Mouse (Mus musculus): ENCODE data around the gene Grm8. TPM values are rescaled to one million over a fixed set of nuclear protein-coding genes. Genes with fewer than 3 reads are reported as not detected.

Grm8 gene
- polyA plus RNA-seq, 1 experiment: 0.04 TPM

DNA sequence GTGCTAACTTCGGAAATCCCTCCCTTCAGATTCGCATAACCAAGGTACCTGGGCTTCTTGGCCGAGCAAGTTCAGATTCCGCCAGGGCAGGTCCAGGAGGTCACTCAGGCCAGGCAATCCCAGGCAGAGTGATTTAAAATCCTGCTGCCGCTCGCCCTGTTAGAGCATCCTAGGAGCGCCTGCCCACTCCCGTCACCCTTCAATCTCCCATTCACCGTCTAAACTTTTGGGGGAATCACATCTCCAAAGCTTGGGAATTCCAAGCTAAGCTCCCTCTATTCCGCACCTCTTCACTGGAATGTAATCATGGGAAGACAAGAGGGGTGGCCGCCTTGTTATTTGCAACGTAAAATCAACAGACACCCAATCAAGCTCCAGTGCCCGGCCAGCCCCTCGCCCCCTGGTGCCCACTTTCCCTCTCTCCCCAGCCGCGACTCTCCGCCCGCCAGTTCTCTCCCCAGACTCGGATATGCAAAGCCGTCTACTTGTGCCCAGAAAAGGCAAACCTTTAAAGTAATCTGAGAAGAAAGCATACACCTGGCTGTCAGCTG lies 652 bp downstream of the Grm8 start:
- Histone ChIP-seq H3K4me1 (ENCODE audit: control insufficient read depth, insufficient read depth, insufficient read length) (peaks cover 9% of the 10 kb centered on the region), H3K36me3 (ENCODE audit: control insufficient read depth, insufficient read depth, low read length) (no peaks in the 10 kb centered on the region), H3K27me3 (ENCODE audit: control insufficient read depth, insufficient read depth, low read length) (peaks cover 21% of the 10 kb centered on the region), H3K27ac (ENCODE audit: insufficient read depth, low read length) (no peak overlapping the region), H3K4me3 (ENCODE audit: extremely low read depth, insufficient read depth, insufficient read length) (no peak overlapping the region)
- DNase-seq (ENCODE audit: low read depth in 1 of 2, low spot score in 2 of 2): no peak
- 5% methylated on average over 20 of the region's 20 CpGs for WGBS
- TF ChIP-seq CTCF (IDR thresholded peaks at IDR 0.05; ENCODE audit: extremely low read depth, insufficient read depth, insufficient read length, insufficient replicate concordance): no peak
- no peak for TF ChIP-seq POLR2A (IDR thresholded peaks at IDR 0.05; ENCODE audit: low read depth, low read length)

DNA sequence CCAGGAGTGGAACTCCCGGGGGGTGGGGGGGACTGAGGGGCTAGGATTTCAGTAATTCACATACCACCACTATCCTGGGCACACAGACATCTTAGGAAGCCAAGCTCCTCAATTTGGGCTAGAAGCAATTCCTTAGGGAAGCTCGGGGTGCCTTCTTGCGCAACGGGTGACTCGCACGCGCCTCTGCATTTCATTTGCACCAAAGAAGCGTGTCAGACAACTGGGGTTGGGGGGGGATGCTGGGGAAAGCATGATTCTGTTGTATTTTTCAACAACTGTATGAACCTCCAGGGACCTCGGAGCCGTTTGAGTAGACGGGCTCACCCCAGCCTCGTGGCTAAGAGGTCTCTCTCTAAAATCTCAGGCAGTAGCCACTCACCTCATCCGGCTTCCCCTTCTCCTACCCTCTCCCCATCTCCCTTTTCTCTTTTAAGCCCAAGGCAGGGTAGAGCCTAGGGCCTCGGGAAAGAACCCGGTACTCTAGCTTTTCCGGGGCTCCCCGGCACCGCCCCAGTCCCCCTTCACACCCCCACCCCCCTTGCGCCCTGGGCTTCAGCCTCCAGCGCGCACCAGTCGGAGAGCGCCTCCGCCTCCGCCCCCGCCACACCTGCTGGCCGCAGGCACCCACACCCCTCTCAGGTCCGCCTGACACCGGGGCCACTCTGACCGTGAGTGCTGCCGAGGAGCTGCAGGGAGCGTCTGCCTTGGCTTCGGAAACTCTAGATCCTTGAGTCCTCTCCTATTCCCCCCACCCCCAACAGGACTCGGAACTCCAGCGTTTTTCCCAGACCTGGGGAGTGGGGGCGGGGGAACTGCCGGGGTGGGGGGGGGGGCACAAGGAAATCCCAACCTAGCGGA lies 1.5 kb downstream of the Grm8 start:
- WGBS: 6% methylated on average over 37 of the region's 38 CpGs

DNA sequence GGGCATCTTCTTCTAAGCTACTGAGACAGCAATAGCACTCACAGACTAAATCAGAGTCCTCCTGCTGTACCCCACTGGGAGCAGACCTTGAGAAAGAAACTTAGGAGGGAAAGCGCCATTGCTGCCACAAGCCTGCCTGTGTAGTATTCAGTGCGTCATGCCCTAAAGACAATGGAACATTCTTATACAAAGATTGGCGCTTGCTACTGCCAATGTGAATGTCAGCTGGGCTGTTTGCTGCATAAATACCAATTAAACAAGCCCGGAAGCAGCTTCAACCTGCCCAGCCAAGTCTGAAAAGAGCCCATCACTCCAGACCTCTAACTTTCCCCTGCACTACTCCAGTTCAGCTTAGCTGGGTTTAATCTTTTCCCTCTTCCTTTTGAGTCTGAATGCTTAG lies 2.9 kb downstream of the Grm8 start:
- Histone ChIP-seq H3K27me3 (ENCODE audit: control insufficient read depth, insufficient read depth, low read length) (peaks cover 21% of the 10 kb centered on the region), H3K4me1 (ENCODE audit: control insufficient read depth, insufficient read depth, insufficient read length) (peaks cover 9% of the 10 kb centered on the region)
- WGBS: 37% methylated on average over 4 of the region's 4 CpGs

More for the DNA sequence above, 1.5 kb downstream of the Grm8 start:
- Histone ChIP-seq H3K36me3 (ENCODE audit: control insufficient read depth, insufficient read depth, low read length) (no peaks in the 10 kb centered on the region), H3K4me3 (ENCODE audit: extremely low read depth, insufficient read depth, insufficient read length) (no peak overlapping the region), H3K27me3 (ENCODE audit: control insufficient read depth, insufficient read depth, low read length) (peaks cover 21% of the 10 kb centered on the region), H3K27ac (ENCODE audit: insufficient read depth, low read length) (no peak overlapping the region), H3K4me1 (ENCODE audit: control insufficient read depth, insufficient read depth, insufficient read length) (peaks cover 9% of the 10 kb centered on the region)
- TF ChIP-seq POLR2A (IDR thresholded peaks at IDR 0.05; ENCODE audit: low read depth, low read length): no peak
- TF ChIP-seq CTCF (IDR thresholded peaks at IDR 0.05; ENCODE audit: extremely low read depth, insufficient read depth, insufficient read length, insufficient replicate concordance): no peak
- no peak for DNase-seq (ENCODE audit: low read depth in 1 of 2, low spot score in 2 of 2)

DNA sequence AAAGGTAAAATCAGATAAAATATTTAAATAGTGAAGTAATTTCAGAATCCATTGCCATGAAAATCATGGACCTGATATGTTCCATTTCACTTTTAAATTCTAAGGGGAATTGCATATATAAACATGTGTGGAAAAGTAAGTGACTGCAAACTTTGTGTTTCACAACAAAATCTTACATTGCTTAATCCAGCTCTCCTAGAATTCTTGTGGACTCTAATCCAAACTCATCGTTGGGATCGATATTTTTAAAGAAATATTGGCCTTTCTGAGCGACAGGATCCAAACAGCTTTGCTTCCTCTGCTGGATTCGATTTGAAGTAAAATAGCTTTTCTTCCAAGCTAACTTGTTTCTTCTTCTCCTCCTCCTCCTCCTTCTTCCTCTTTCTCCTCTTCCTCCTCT lies 6.1 kb downstream of the Grm8 start:
- no peak overlapping the region for H3K4me3 ChIP-seq (ENCODE audit: extremely low read depth, insufficient read depth, insufficient read length)
- no peaks in the 10 kb centered on the region for H3K36me3 ChIP-seq (ENCODE audit: control insufficient read depth, insufficient read depth, low read length)
- peaks cover 2% of the 10 kb centered on the region; the same call in 1 of the 2 replicates for H3K4me1 ChIP-seq (ENCODE audit: control insufficient read depth, insufficient read depth, insufficient read length)
- no peak for TF ChIP-seq CTCF (IDR thresholded peaks at IDR 0.05; ENCODE audit: extremely low read depth, insufficient read depth, insufficient read length, insufficient replicate concordance)
- no peak for TF ChIP-seq POLR2A (IDR thresholded peaks at IDR 0.05; ENCODE audit: low read depth, low read length)
- H3K27ac ChIP-seq (ENCODE audit: insufficient read depth, low read length): no peak overlapping the region
- DNase-seq (ENCODE audit: low read depth in 1 of 2, low spot score in 2 of 2): no peak
- 80% methylated on average over 4 of the region's 4 CpGs for WGBS
- peaks cover 7% of the 10 kb centered on the region for H3K27me3 ChIP-seq (ENCODE audit: control insufficient read depth, insufficient read depth, low read length)

More for the DNA sequence above, 2.9 kb downstream of the Grm8 start:
- no peak for DNase-seq (ENCODE audit: low read depth in 1 of 2, low spot score in 2 of 2)
- no peaks in the 10 kb centered on the region for H3K36me3 ChIP-seq (ENCODE audit: control insufficient read depth, insufficient read depth, low read length)
- TF ChIP-seq CTCF (IDR thresholded peaks at IDR 0.05; ENCODE audit: extremely low read depth, insufficient read depth, insufficient read length, insufficient replicate concordance) (no peak), POLR2A (IDR thresholded peaks at IDR 0.05; ENCODE audit: low read depth, low read length) (no peak)
- H3K4me3 ChIP-seq (ENCODE audit: extremely low read depth, insufficient read depth, insufficient read length): no peak overlapping the region
- no peak overlapping the region for H3K27ac ChIP-seq (ENCODE audit: insufficient read depth, low read length)

DNA sequence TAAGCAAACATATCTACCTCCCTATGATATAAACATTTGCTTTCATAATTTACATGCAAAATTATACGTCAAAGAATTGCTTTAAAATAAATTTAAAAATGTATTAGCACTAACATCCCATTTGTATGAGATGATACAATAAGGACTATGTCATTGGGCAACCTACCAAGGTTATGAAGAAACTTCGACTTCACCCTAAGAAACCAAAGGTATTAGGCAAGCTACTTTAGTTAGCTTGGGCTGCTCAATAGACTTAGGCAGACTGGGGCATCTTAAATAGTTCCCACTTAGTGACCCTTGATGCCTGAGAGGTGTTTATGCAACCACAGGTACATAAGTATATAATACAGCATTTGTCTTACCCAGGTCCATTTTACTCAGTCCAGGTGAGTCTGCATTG lies 19.5 kb downstream of the Grm8 start:
- TF ChIP-seq CTCF (IDR thresholded peaks at IDR 0.05; ENCODE audit: extremely low read depth, insufficient read depth, insufficient read length, insufficient replicate concordance) (no peak), POLR2A (IDR thresholded peaks at IDR 0.05; ENCODE audit: low read depth, low read length) (no peak)
- Histone ChIP-seq H3K4me1 (ENCODE audit: control insufficient read depth, insufficient read depth, insufficient read length) (no peaks in the 10 kb centered on the region), H3K4me3 (ENCODE audit: extremely low read depth, insufficient read depth, insufficient read length) (no peak overlapping the region), H3K27me3 (ENCODE audit: control insufficient read depth, insufficient read depth, low read length) (no peaks in the 10 kb centered on the region), H3K36me3 (ENCODE audit: control insufficient read depth, insufficient read depth, low read length) (no peaks in the 10 kb centered on the region), H3K27ac (ENCODE audit: insufficient read depth, low read length) (no peak overlapping the region)
- no peak for DNase-seq (ENCODE audit: low read depth in 1 of 2, low spot score in 2 of 2)
- WGBS: 84% methylated on average over 2 of the region's 2 CpGs

DNA sequence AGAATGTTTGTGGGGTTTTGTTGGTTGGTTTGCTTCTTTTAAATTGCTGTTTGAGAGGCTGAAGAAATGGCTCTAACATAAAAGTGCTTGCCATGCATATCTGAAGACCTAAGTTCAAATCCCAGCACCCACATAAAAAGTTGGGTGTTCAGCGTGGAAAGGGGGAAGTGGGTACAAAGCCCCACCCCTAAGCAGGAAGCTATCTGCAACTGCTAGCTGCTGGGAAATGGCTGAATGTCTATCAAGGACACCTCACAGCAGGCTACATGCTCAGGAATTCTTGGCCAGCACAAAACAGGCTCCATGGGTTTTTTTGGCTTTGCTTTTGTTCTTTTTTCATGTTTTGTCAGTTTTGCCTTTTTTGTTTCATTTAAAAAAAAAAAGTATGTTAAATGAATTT lies 20.1 kb downstream of the Grm8 start:
- Histone ChIP-seq H3K27me3 (ENCODE audit: control insufficient read depth, insufficient read depth, low read length) (no peaks in the 10 kb centered on the region), H3K27ac (ENCODE audit: insufficient read depth, low read length) (no peak overlapping the region), H3K4me1 (ENCODE audit: control insufficient read depth, insufficient read depth, insufficient read length) (no peaks in the 10 kb centered on the region), H3K36me3 (ENCODE audit: control insufficient read depth, insufficient read depth, low read length) (no peaks in the 10 kb centered on the region), H3K4me3 (ENCODE audit: extremely low read depth, insufficient read depth, insufficient read length) (no peak overlapping the region)
- no peak for TF ChIP-seq CTCF (IDR thresholded peaks at IDR 0.05; ENCODE audit: extremely low read depth, insufficient read depth, insufficient read length, insufficient replicate concordance)
- TF ChIP-seq POLR2A (IDR thresholded peaks at IDR 0.05; ENCODE audit: low read depth, low read length): no peak
- no peak for DNase-seq (ENCODE audit: low read depth in 1 of 2, low spot score in 2 of 2)
- WGBS: 37% methylated on average over 1 of the region's 1 CpGs

DNA sequence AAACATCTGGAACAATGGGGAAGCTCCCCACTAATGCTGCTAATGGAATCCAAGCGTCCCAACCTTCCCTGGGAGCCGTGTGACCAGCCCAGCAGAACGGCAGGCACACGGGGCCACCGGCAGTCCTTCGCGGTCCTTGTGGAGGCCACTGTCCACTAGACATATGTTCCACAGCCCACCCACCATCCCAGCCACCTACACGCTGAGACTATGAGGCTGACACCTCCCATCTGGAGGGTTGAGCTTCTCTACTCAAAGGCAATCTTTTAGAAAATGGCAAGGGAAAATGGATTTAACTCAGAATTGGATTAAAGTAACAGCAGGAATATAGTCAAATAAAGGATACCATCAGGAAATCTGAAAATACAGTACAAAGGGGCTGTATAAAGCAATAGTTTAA lies 23.4 kb downstream of the Grm8 start:
- Histone ChIP-seq H3K36me3 (ENCODE audit: control insufficient read depth, insufficient read depth, low read length) (no peaks in the 10 kb centered on the region), H3K27me3 (ENCODE audit: control insufficient read depth, insufficient read depth, low read length) (no peaks in the 10 kb centered on the region), H3K4me1 (ENCODE audit: control insufficient read depth, insufficient read depth, insufficient read length) (no peaks in the 10 kb centered on the region), H3K4me3 (ENCODE audit: extremely low read depth, insufficient read depth, insufficient read length) (no peak overlapping the region), H3K27ac (ENCODE audit: insufficient read depth, low read length) (no peak overlapping the region)
- TF ChIP-seq POLR2A (IDR thresholded peaks at IDR 0.05; ENCODE audit: low read depth, low read length): no peak
- TF ChIP-seq CTCF (IDR thresholded peaks at IDR 0.05; ENCODE audit: extremely low read depth, insufficient read depth, insufficient read length, insufficient replicate concordance): no peak
- 92% methylated on average over 8 of the region's 8 CpGs for WGBS
- DNase-seq (ENCODE audit: low read depth in 1 of 2, low spot score in 2 of 2): no peak

Measured in spleen, adult 2 months (tissue).